7 mouse cellular contexts compared by ENCODE assay signal in the genomic region with DNA sequence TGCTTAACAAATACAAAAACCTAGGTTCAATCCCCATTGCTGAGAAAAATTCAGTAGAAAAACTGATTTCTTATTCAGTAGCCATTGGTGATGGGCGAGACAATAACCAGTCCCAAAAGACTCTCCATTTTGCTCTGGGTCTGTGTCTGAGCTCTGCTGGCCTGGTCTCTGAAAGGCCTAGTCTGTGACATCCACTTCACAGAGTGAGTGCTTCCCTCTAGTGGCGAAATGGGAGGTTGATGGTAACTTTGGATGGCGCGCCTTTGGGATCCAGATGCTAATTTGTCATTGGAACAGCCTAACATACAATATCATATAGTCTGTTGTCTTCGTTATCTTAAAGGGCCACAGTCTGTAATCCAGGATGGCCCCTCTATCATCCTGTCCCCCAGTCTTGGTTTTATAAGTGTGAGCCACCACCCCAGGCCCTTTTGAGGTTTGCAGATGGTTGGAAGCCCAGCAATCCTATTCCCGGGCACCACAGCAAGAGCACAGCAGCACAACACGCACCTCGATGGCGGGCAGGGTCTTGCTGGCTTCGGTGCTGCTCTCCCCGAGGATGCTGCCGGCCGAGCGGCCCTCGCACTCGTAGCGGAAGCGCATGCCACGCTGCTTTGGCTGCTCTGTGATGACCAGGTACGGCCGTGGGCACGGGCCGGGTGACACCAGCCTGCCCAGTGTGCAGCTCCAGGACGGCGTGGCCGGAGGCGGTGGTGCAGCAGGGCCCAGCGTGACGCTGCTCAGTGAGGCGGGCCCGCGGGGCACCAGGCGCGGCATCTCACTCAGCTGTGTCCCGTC. TPM values are rescaled to one million over a fixed set of nuclear protein-coding genes. Genes with fewer than 3 reads are reported as not detected.
DNase-seq lines count a peak whose midpoint lies in the region; ATAC-seq and TF ChIP-seq lines count a peak whose summit lies in the region.

No protein-coding gene starts in this region.

- no peak overlapping the region; the same call in 1 of the 2 replicates for H3K27ac ChIP-seq in left cerebral cortex, adult 2 months

- peak; percentile 71 to 83 for DNase-seq in cerebellum, postnatal 25 days
- peak; percentile 47 to 66 for DNase-seq in frontal cortex, postnatal 25 days (ENCODE audit: low spot score in 2 of 2)
- peak; percentile 87 for DNase-seq in hindlimb bud, embryonic 11.5 days (ENCODE audit: extremely low spot score, low read depth, low spot score)
- DNase-seq in left cerebral cortex, adult 2 months (ENCODE audit: extremely low spot score in 1 of 2, low spot score in 2 of 2), result peak; percentile 73 to 76
- peak; percentile 79 to 80 for DNase-seq in right cerebral cortex, postnatal 10 days (ENCODE audit: low spot score in 2 of 2)

- ATAC-seq in activated CD4-positive, CD25-positive, alpha-beta regulatory T cell, adult 4 months, result peak; percentile 86
- ATAC-seq in megakaryocyte, adult 5-6 weeks (ENCODE audit: poor library complexity, severe bottlenecking), result peak; percentile 92

- peak; percentile 85 for TF ChIP-seq CTCF in left cerebral cortex, adult 2 months (IDR thresholded peaks at IDR 0.05)

- intact Hi-C loops in left cerebral cortex, adult 2 months (cut with DNase I), result loop anchor here (1.0 to 2.0 kb wide), 2 partner anchors 30 to 214 kb away; no protein-coding TSS in a partner anchor

- no peak overlapping the region for H3K4me3 ChIP-seq in left cerebral cortex, adult 2 months

RNA-seq across cellular contexts. Expression of a gene that starts 10.0 kb away (rescaled TPM):
- 10 to 100 TPM; 12.6 to 14.5 TPM for polyA plus RNA-seq in activated CD4-positive, CD25-positive, alpha-beta regulatory T cell, adult 4 months (2017; shearing (Covaris generic))
- 1 to 10 TPM; 7.2 to 7.7 TPM for total RNA-seq in left cerebral cortex, adult 2 months (2021)
- total RNA-seq in megakaryocyte, adult 5-6 weeks (2015), result 8.3 and 8.6 TPM in 2 replicates
- total RNA-seq in megakaryocyte, adult 5-6 weeks (2017), result 9.3 and 10.3 TPM in 2 replicates

RNA-seq across cellular contexts. Expression of a gene that starts 14.9 kb away (rescaled TPM):
- 1 to 10 TPM; 8.4 to 9.7 TPM for polyA plus RNA-seq in activated CD4-positive, CD25-positive, alpha-beta regulatory T cell, adult 4 months (2017; shearing (Covaris generic))
- total RNA-seq in left cerebral cortex, adult 2 months (2021), result 10 to 100 TPM; 92.7 to 98.3 TPM
- total RNA-seq in megakaryocyte, adult 5-6 weeks (2015), result 15.8 and 23.4 TPM in 2 replicates
- total RNA-seq in megakaryocyte, adult 5-6 weeks (2017), result 28.8 and 32.6 TPM in 2 replicates

RNA-seq across cellular contexts. Expression of a gene that starts 41.8 kb away (rescaled TPM):
- 10 to 100 TPM; 88.3 to 91.8 TPM for polyA plus RNA-seq in activated CD4-positive, CD25-positive, alpha-beta regulatory T cell, adult 4 months (2017; shearing (Covaris generic))
- 10 to 100 TPM; 50.1 to 50.8 TPM for total RNA-seq in left cerebral cortex, adult 2 months (2021)
- 78.2 and 107 TPM in 2 replicates for total RNA-seq in megakaryocyte, adult 5-6 weeks (2015)
- total RNA-seq in megakaryocyte, adult 5-6 weeks (2017), result 39.9 and 49.3 TPM in 2 replicates

RNA-seq across cellular contexts. Expression of a gene that starts 42.1 kb away (rescaled TPM):
- polyA plus RNA-seq in activated CD4-positive, CD25-positive, alpha-beta regulatory T cell, adult 4 months (2017; shearing (Covaris generic)), result 1 to 10 TPM in 1 of 2 experiments, under 1 TPM in 1; 0.46 to 2.3 TPM
- 1 to 10 TPM; 1.5 to 2.0 TPM for total RNA-seq in left cerebral cortex, adult 2 months (2021)
- total RNA-seq in megakaryocyte, adult 5-6 weeks (2015), result 4.5 and 5.4 TPM in 2 replicates
- 3.2 and 4.8 TPM in 2 replicates for total RNA-seq in megakaryocyte, adult 5-6 weeks (2017)

RNA-seq across cellular contexts. Expression of a gene that starts 45.6 kb away (rescaled TPM):
- polyA plus RNA-seq in activated CD4-positive, CD25-positive, alpha-beta regulatory T cell, adult 4 months (2017; shearing (Covaris generic)), result 10 to 100 TPM; 35.4 to 40.9 TPM
- total RNA-seq in left cerebral cortex, adult 2 months (2021), result 100 to 1,000 TPM; 137 to 139 TPM
- 56.6 and 62.8 TPM in 2 replicates for total RNA-seq in megakaryocyte, adult 5-6 weeks (2015)
- 33.2 and 37.8 TPM in 2 replicates for total RNA-seq in megakaryocyte, adult 5-6 weeks (2017)
